Mouse (Mus musculus) kidney, embryonic 14.5 days (tissue): ENCODE results near the gene Zbtb7b. TPM values are rescaled to one million over a fixed set of nuclear protein-coding genes. Genes with fewer than 3 reads are reported as not detected.
A peak's percentile ranks its signal among the peaks of the same experiment; 100 is the strongest.

Experiments
- ATAC-seq: fragments of 200-750 bp; cut with Nextera tagmentation; 2 replicates; pipeline ENCODE4 v1.8.0; 2017; ENCODE audit warnings: moderate number of reproducible peaks, mild to moderate bottlenecking, moderate TSS enrichment, moderate library complexity; ENCODE audit not compliant: low FRiP score, low TSS enrichment
- H3K27ac ChIP-seq: fragments of 300-500 bp; sonication (generic); 2 replicates; pipeline ENCODE4 v1.5.1; 2014; ENCODE audit warnings: low read depth, mild to moderate bottlenecking, low read length, moderate library complexity, mixed read lengths
- H3K27me3 ChIP-seq: fragments of 300-500 bp; sonication (generic); 2 replicates; pipeline ENCODE4 v1.6.1; 2014; ENCODE audit warnings: mild to moderate bottlenecking, low read length; ENCODE audit not compliant: control insufficient read depth, insufficient read depth
- H3K36me3 ChIP-seq: fragments of 300-500 bp; sonication (generic); 2 replicates; pipeline ENCODE4 v1.6.1; 2014; ENCODE audit warnings: low read length, mixed read lengths; ENCODE audit not compliant: control insufficient read depth, insufficient read depth
- H3K4me1 ChIP-seq: fragments of 300-500 bp; sonication (generic); 2 replicates; pipeline ENCODE4 v1.6.1; 2014; ENCODE audit warnings: low read length, mixed read lengths; ENCODE audit not compliant: control insufficient read depth, insufficient read depth
- H3K4me2 ChIP-seq: fragments of 300-500 bp; sonication (generic); replicated peaks from 2 replicates; pipeline ENCODE4 v1.6.1; 2014; ENCODE audit warnings: low read depth, mild to moderate bottlenecking, low read length
- H3K4me3 ChIP-seq: fragments of 300-500 bp; sonication (generic); 2 replicates; pipeline ENCODE4 v1.5.1; 2014; ENCODE audit warnings: mild to moderate bottlenecking, low read length
- H3K9ac ChIP-seq: fragments of 300-500 bp; sonication (generic); 2 replicates; pipeline ENCODE4 v1.6.1; 2014; ENCODE audit warnings: low read depth, mild to moderate bottlenecking, low read length, moderate library complexity
- H3K9me3 ChIP-seq: fragments of 300-500 bp; sonication (generic); 2 replicates; pipeline ENCODE4 v1.6.1; 2016; ENCODE audit warnings: low read length; ENCODE audit not compliant: control insufficient read depth
- WGBS: fragments of 180-500 bp; shearing (Covaris S2); extraction: QIAGEN DNeasy Blood & Tissue Kit; methylation state at CpG from one replicate; pipeline ENCODE4 v1.1.7; 2014; 5-methylcytosine and 5-hydroxymethylcytosine counted together
- polyA plus RNA-seq: library from polyadenylated mRNA; unstranded; fragments of >200 nt; fragmentation: Nextera tagmentation; extraction: Ambion mirVana; gene quantifications from 2 replicates; pipeline ENCODE4 v1.2.1, GENCODE M21; 2014

Gene Zbtb7b
- polyA plus RNA-seq, 1 experiment from 2014 or later = 1.8 TPM

GRCm38 (mm10) chr3:89394894-89395256 lies 299 bp upstream of the Zbtb7b start:
- under 1% methylated on average over 12 of the region's 12 CpGs for WGBS
- Histone ChIP-seq H3K9me3 (no peaks in the 10 kb centered on the region), H3K27me3 (no peaks in the 10 kb centered on the region), H3K9ac (peak overlapping the region; percentile 57; the same call in 1 of the 2 replicates), H3K27ac (peak overlapping the region; percentile 74), H3K4me2 (peak overlapping the region; percentile 99), H3K36me3 (no peaks in the 10 kb centered on the region), H3K4me3 (peak overlapping the region; percentile 51), H3K4me1 (peaks cover 32% of the 10 kb centered on the region)
- ATAC-seq = peak; percentile 13

DNA sequence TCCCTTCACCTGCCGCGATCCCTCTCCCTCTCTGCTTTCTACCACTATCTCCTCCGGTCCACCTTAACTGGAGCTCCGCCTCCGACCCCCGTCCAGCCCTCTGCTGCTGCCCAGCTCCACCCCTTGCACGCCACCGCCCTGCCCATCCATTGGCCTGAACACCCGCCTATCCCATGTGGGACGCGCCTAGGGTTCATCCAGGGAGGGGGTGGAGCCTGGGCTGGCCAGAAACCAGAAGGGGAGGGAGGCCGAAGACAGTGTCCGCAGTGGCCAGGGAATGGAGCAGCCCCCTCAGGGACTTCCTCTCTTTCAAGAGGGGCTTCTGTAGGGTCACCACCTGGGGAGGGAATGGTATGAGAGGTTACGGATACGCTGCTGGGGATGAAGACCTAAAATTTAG lies 971 bp downstream of the Zbtb7b start:
- Histone ChIP-seq H3K27ac (peak overlapping the region; percentile 74), H3K27me3 (no peaks in the 10 kb centered on the region), H3K9me3 (no peaks in the 10 kb centered on the region), H3K4me3 (peak overlapping the region; percentile 51), H3K4me2 (peak overlapping the region; percentile 99), H3K9ac (peak overlapping the region; percentile 57; the same call in 1 of the 2 replicates), H3K36me3 (no peaks in the 10 kb centered on the region), H3K4me1 (peaks cover 32% of the 10 kb centered on the region)
- WGBS = under 1% methylated on average over 15 of the region's 15 CpGs
- ATAC-seq = peak; percentile 94

GRCm38 (mm10) chr3:89392871-89393311 lies 1.7 kb downstream of the Zbtb7b start:
- Histone ChIP-seq H3K27ac (peak overlapping the region; percentile 67; the same call in 1 of the 2 replicates), H3K9ac (peak overlapping the region; percentile 65), H3K9me3 (no peaks in the 10 kb centered on the region), H3K36me3 (no peaks in the 10 kb centered on the region), H3K4me3 (peak overlapping the region; percentile 51), H3K27me3 (no peaks in the 10 kb centered on the region), H3K4me2 (peak overlapping the region; percentile 99), H3K4me1 (peaks cover 32% of the 10 kb centered on the region)
- ATAC-seq = no peak
- WGBS = 0% methylated on average over 22 of the region's 24 CpGs

- WGBS = under 1% methylated on average over 56 of the region's 56 CpGs
- peak overlapping the region; percentile 26 for H3K27ac ChIP-seq
Measured at GRCm38 (mm10) chr3:89391663-89392511, 2.7 kb downstream of the Zbtb7b start.

DNA sequence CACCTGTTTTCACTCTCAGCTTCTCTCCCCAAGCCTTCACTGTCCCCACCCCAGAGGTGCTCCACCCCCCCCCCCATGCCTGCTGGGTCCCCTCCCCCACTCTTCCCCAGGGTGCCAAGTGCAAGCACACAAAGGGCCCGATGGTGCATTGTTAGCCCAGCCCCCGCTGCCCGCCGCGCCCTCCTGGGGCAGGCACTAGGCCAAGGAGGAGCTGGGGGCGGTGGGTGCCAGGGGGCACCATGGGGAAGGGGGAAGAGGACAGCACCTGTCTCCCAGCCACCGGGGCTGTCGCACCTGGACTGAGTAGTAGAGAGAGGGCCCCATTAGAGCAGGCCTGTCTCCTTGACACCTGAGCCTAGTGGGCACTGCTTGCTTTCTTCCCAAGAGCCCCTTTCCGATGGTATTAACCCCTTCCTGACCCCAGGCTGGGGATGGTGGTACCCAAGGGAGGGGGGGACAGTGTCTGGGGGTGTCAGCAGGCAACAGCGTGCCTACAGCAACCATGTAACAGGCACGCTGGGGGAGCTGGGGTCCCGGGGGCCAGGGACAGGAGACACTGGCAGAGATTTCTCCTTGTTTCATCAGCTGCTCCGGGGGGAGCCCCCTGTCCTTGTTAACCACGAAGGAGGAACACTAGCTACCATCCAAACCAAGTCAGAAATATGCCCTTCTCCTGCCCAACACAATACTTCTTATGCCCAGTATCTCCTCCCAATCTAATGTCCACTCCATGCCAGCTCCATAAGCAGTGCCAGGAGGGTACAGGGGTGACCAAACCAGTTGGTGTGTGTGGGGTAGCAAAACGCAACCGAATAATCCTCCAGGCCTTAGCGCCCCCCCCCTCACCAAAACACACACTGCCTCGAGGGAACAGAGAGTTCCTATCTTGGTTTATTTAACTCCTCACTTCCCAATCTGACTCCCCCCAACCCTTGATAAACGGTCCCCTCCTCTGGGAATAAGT lies 3.6 kb downstream of the Zbtb7b start:
- Histone ChIP-seq H3K27me3 (no peaks in the 10 kb centered on the region), H3K9ac (peak overlapping the region; percentile 65), H3K4me3 (peak overlapping the region; percentile 51), H3K36me3 (no peaks in the 10 kb centered on the region), H3K27ac (no peak overlapping the region), H3K9me3 (no peaks in the 10 kb centered on the region), H3K4me1 (peaks cover 41% of the 10 kb centered on the region), H3K4me2 (peak overlapping the region; percentile 99)
- 14% methylated on average over 19 of the region's 19 CpGs for WGBS
- ATAC-seq = no peak

More at GRCm38 (mm10) chr3:89391663-89392511, 2.7 kb downstream of the Zbtb7b start:
- H3K4me1 ChIP-seq = peaks cover 38% of the 10 kb centered on the region
- no peak for ATAC-seq
- peak overlapping the region; percentile 99 for H3K4me2 ChIP-seq
- H3K27me3 ChIP-seq = no peaks in the 10 kb centered on the region
- peak overlapping the region; percentile 51 for H3K4me3 ChIP-seq
- H3K9ac ChIP-seq = peak overlapping the region; percentile 65
- H3K36me3 ChIP-seq = no peaks in the 10 kb centered on the region
- no peaks in the 10 kb centered on the region for H3K9me3 ChIP-seq

GRCm38 (mm10) chr3:89390111-89390515 lies 4.5 kb downstream of the Zbtb7b start:
- no peak overlapping the region for H3K9ac ChIP-seq
- H3K36me3 ChIP-seq = no peaks in the 10 kb centered on the region
- 46% methylated on average over 5 of the region's 5 CpGs for WGBS
- H3K9me3 ChIP-seq = no peaks in the 10 kb centered on the region
- H3K4me1 ChIP-seq = peaks cover 39% of the 10 kb centered on the region
- no peaks in the 10 kb centered on the region for H3K27me3 ChIP-seq
- H3K4me2 ChIP-seq = no peak overlapping the region
- H3K27ac ChIP-seq = no peak overlapping the region
- no peak overlapping the region for H3K4me3 ChIP-seq
- no peak for ATAC-seq

- no peaks in the 10 kb centered on the region for H3K27me3 ChIP-seq
- H3K4me1 ChIP-seq = peaks cover 40% of the 10 kb centered on the region
- H3K4me3 ChIP-seq = no peak overlapping the region
- H3K36me3 ChIP-seq = no peaks in the 10 kb centered on the region
- H3K9ac ChIP-seq = no peak overlapping the region
- H3K4me2 ChIP-seq = no peak overlapping the region
- ATAC-seq = no peak
- 54% methylated on average over 5 of the region's 6 CpGs for WGBS
- H3K9me3 ChIP-seq = no peaks in the 10 kb centered on the region
- H3K27ac ChIP-seq = no peak overlapping the region
Measured at GRCm38 (mm10) chr3:89388901-89389740, 5.5 kb downstream of the Zbtb7b start.

- 76% methylated on average over 11 of the region's 11 CpGs for WGBS
- ATAC-seq = no peak
- H3K4me3 ChIP-seq = no peak overlapping the region
- H3K4me2 ChIP-seq = no peak overlapping the region
- no peaks in the 10 kb centered on the region for H3K9me3 ChIP-seq
- no peaks in the 10 kb centered on the region for H3K36me3 ChIP-seq
- no peak overlapping the region for H3K9ac ChIP-seq
- H3K27me3 ChIP-seq = no peaks in the 10 kb centered on the region
- H3K27ac ChIP-seq = no peak overlapping the region
- H3K4me1 ChIP-seq = peaks cover 40% of the 10 kb centered on the region
Measured at GRCm38 (mm10) chr3:89388134-89388881, 6.3 kb downstream of the Zbtb7b start.
